Mouse (Mus musculus): ENCODE data around the gene Fmo2. TPM values are rescaled to one million over a fixed set of nuclear protein-coding genes. Genes with fewer than 3 reads are reported as not detected.

The Fmo2 gene
- total RNA-seq, 1 experiment from 2014 or later, result 36.1 TPM

DNA sequence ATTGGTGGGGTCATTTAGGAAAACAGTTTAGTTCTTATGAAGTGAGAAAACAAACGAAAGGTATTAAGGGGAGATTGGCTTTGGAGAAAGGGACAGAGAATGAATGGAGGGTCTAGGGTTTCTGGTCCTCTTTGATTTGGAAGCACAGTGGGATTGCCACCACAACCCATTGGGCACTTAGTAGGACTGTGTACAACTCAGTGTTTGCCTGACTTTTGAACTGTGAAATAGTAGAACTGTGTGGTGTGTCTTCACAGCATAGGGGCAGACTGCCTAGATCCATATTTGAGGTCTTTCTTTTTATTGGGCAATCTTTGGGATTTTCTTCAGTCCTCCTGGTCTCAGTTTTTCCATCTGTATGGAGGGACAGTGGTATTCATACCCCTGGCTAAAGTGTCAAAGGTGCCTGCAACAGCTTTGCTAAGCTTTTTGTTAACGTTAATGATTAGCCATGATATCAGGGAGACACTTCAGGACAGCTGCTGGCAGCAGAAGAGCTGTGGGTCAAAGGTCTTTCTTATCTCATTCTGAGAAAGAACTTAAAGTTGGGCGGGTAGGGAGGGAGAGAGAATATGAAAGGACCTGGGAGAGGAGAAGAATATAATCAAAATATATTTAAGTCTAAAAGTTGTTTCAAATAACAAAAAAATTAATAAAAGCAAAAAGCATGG is 44.6 kb downstream of the Fmo2 start:
- DNase-seq, result no peak

DNA sequence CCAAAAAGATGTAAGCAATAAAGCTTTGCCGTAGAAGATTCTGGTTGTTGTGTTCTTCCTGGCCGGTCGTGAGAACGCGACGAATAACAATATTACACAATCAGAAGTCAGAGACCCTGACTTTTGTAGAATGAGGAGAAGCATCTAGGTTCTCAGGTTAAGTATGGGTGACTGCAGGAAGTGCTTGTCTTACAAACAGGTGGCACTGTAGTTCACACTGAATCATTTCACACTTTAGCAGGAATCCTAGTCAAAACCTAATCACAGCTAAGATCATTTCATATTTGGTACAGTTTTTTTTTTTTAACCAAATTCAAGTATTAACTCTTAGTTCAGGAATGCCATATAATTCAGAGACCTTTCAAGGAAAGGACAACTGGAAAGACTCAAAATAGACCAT is 51.0 kb downstream of the Fmo2 start:
- DNase-seq, result no peak

DNA sequence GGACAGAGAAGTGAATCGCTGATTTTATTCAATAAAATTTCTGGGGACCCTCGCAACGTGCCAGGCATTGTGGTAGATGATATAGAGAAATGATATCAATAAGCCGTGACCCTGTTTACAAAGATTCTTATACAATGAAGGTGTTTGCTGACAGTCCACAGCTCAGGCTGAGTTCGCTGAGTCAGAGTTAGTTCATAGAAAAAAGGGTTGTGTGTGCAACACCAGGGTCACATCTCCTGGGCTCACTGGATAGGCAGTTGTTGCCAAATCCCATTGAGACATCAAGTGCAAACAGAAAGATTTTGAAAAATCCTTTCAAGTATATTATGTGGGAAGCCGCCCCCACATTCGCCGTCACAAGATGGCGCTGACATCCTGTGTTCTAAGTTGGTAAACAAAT is 58.3 kb downstream of the Fmo2 start:
- DNase-seq, result peak; percentile 44

DNA sequence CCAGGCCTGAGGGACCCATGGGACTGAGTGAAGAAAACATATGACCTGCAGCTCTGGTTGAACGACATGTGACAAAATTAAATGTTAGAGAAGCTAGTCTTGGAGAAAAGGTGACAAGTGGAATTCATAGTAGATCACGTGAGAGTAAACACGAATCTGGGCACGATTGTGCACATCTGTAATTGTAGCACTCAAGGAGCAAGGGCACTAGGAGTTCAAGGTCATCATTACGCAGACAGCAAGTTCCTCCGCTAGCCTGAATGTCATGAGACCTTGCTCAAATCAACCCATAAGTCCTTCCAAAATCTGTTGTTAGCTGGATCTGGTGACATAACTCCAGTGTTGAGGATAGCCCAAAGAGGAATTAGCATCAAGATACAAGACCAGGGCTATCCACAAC is 59.5 kb downstream of the Fmo2 start:
- no peak for DNase-seq

DNA sequence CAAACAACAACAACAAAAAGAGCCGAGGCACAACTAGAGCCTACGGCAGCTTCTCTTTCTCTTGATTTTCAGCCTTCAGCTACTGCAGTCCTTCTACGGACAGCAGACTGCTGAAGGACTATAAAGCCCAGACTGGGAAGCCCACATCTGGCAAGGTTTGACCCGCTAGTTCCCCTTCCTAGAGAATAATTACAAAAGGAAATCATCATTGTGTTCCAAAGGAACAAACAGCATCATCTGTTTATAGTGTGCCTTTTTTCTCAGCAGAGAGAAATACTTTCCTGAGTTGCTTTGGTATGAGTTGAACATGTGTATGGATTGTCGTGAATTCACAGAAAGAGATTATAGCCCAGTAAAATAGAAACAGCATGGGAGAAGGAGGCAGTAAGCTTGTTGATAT is 64.2 kb downstream of the Fmo2 start:
- DNase-seq, result no peak

DNA sequence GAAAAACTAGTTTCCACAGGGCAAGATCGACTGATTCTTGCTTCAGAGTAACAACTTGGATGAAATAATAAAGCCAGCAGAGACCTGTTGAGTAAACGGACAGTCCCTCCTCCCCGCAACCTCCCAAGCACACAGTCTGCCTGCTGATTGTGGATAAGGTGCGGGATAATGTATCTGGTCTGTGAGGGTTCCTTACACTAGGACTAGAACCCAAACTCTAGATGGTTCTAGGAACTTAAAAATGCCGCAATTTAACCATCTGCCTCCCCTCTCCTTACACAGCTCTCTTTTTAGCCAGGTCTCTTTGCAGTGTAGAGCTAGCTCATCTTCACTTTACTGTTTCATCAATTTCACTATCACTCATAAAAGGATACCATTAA is 66.0 kb downstream of the Fmo2 start:
- no peak for DNase-seq

DNA sequence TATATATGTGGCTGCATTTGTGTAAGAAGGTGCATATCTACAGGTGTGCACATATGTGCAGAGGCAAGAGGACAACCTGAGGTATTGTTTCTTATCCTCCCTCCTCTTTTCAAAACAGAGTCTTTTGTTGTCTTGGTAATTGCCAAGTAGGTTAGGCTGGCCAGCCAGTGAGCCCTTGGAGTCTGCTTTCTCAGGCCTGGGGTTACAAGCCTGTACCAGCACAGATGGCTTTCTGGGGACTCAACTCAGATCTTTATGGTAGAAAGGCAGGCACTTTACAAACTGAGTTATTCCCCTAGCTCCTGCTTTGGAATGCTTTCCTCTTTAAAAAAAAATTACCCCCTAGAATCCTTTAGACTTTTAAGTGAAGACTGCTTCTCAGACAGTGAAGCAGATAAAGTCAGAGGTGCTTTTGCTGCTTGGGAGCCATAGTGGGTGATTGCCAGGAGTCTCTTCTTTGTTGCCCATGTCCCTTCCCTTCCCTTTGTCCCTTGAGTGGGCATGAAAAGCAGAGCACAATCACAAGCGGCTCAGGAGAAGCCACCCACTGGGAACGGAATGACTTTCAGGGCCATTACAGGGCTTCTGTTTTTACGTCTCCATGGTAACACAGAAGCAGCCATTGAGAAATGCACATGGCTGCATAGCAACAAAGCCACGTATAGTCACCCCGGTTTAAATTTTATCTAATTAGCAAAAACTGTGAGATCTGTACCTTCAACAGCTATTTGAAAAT is 66.5 kb downstream of the Fmo2 start:
- DNase-seq, result no peak

Other genes starting within 250 kb of the Fmo2 start
- not detected in 2 replicates for gene Myocos, start 240.5 kb downstream of the Fmo2 start, total RNA-seq (2021)
- 161 and 178 TPM in 2 replicates for gene Prrc2c, start 158.2 kb downstream of the Fmo2 start, total RNA-seq (2021)
- 0.86 and 3.1 TPM in 2 replicates for gene Fmo4, start 84.8 kb downstream of the Fmo2 start, total RNA-seq (2021)
- gene Fmo1, start 32.1 kb downstream of the Fmo2 start, total RNA-seq (2021), result 264 and 295 TPM in 2 replicates
- gene Fmo6, start 38.8 kb upstream of the Fmo2 start, total RNA-seq (2021), result not detected in 2 replicates
- gene Fmo3, start 85.8 kb upstream of the Fmo2 start, total RNA-seq (2021), result 0.49 and 7.9 TPM in 2 replicates
- not detected in 2 replicates for gene Mroh9, start 186.9 kb upstream of the Fmo2 start, total RNA-seq (2021)